Mouse (Mus musculus) liver, embryonic 13.5 days (tissue): ENCODE measurements around the gene Ppargc1a. TPM values are rescaled to one million over a fixed set of nuclear protein-coding genes. Genes with fewer than 3 reads are reported as not detected.

Experiments
- ATAC-seq: fragments of 200-750 bp; cut with Nextera tagmentation; 2 replicates; pipeline ENCODE4 v1.8.0; 2017; ENCODE audit warnings: low read depth, mild to moderate bottlenecking, moderate number of reproducible peaks, moderate library complexity
- DNase-seq: peaks from one replicate; pipeline ENCODE4 v3.0.0; 2022
- H3K27ac ChIP-seq: fragments of 300-500 bp; sonication (generic); 2 replicates; pipeline ENCODE4 v1.5.1; 2015; ENCODE audit warnings: moderate library complexity, mild to moderate bottlenecking, inconsistent platforms
- H3K27me3 ChIP-seq: fragments of 300-500 bp; sonication (generic); 2 replicates; pipeline ENCODE4 v1.6.1; 2015; ENCODE audit warnings: mild to moderate bottlenecking, inconsistent platforms
- H3K36me3 ChIP-seq: fragments of 300-500 bp; sonication (generic); 2 replicates; pipeline ENCODE4 v1.6.1; 2015; ENCODE audit warnings: mild to moderate bottlenecking, inconsistent platforms
- H3K4me1 ChIP-seq: fragments of 300-500 bp; sonication (generic); replicated peaks from 2 replicates; pipeline ENCODE4 v1.6.1; 2015; ENCODE audit warnings: inconsistent platforms
- H3K4me2 ChIP-seq: fragments of 300-500 bp; sonication (generic); 2 replicates; pipeline ENCODE4 v1.6.1; 2015; ENCODE audit warnings: inconsistent platforms, mild to moderate bottlenecking, moderate library complexity
- H3K4me3 ChIP-seq: fragments of 300-500 bp; sonication (generic); replicated peaks from 2 replicates; pipeline ENCODE4 v1.5.1; 2015; ENCODE audit warnings: mild to moderate bottlenecking, inconsistent platforms
- H3K9ac ChIP-seq: fragments of 300-500 bp; sonication (generic); 2 replicates; pipeline ENCODE4 v1.6.1; 2015; ENCODE audit warnings: mild to moderate bottlenecking, inconsistent platforms
- H3K9me3 ChIP-seq: fragments of 300-500 bp; sonication (generic); replicated peaks from 2 replicates; pipeline ENCODE4 v1.6.1; 2016; ENCODE audit warnings: inconsistent platforms
- WGBS: fragments of 180-500 bp; shearing (Covaris S2); methylation state at CpG from one replicate; pipeline ENCODE4 v1.1.7; 2015; ENCODE audit not compliant: insufficient replicate concordance; 5-methylcytosine and 5-hydroxymethylcytosine counted together
- polyA plus RNA-seq: library from polyadenylated mRNA; unstranded; fragments of >200 nt; fragmentation: Nextera tagmentation; extraction: Ambion mirVana; gene quantifications from 2 replicates; pipeline ENCODE4 v1.2.1, GENCODE M21; 2015

Gene Ppargc1a
- polyA plus RNA-seq, 1 experiment from 2014 or later: 1.4 TPM

DNA sequence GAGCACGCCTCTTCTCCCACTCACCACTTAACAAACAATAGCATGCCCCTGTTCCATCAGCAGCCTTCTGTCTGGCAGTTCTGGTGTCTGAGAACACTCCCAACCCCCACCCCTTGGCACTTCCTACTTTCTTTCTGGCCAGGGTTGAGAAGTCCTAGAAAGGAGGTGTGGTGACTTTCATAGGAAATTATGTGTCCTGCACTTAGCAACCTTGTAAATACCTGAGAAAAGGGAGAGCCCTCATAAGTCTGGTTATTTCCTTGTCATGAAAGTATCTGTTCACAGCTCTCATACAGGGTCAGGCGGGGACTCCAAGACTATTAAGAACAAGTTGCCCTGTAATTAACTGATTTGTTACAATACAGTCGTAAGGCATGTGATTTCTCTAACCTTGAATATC lies 161.1 kb downstream of the Ppargc1a start:
- 51% methylated on average over 3 of the region's 3 CpGs for WGBS

More for the DNA sequence above, 161.1 kb downstream of the Ppargc1a start:
- DNase-seq (no peak), ATAC-seq (no peak)
- no peak overlapping the region for H3K4me2 ChIP-seq
- H3K9ac ChIP-seq: no peak overlapping the region
- H3K4me3 ChIP-seq: no peak overlapping the region
- no peak overlapping the region for H3K27ac ChIP-seq
- H3K36me3 ChIP-seq: no peaks in the 10 kb centered on the region
- no peaks in the 10 kb centered on the region for H3K4me1 ChIP-seq
- H3K27me3 ChIP-seq: no peaks in the 10 kb centered on the region
- no peaks in the 10 kb centered on the region for H3K9me3 ChIP-seq
